Mouse (Mus musculus): ENCODE measurements around the gene Cnih1. TPM values are rescaled to one million over a fixed set of nuclear protein-coding genes. Genes with fewer than 3 reads are reported as not detected.
"Not testable (repeated sequence)": the region's sequence is repeated elsewhere in the genome, so short reads cannot be mapped to it uniquely, and the experiment has no call there.

The Cnih1 gene
- polyA plus RNA-seq, 1 experiment from 2014 or later = 90.7 TPM

DNA sequence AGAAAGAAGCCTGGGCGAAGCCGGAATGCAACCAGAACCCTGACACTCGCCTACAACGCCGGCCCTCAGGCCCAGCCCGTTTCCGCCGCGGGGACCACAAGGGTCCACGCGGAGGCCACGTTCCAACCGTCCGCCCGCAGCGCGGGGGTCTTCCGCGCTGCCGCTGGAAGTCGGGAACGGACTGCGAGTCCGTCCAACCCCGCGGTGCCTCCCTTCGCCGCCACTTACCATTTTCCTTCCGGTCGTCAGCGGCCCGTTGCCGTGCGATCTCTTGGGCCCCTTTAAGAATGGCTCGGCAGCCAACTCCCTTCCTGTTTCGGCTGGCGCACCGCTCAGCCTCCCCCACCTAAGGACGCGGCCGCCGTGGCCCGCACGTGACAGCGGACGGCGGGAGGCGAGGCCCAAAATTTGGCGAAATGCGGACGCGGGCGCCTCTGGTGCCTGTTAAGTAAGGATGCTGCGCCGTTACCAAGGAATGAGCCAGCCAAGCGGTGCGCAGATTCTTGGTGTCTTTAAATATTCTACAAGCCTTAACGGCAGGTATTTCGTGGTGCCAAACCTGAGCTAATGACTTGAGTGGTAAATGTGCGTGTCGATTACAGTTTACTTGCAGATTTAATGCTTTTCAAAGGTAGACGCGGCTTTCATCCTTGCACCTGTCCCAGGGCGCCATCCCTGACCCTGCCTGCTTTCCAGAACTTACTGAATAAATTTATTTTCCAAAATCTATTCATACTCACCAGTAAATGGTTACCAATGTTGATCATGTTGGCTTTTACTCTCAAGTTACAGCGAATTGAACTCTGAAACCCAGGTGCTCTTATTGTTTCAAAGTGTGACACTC lies 33.9 kb upstream of the Cnih1 start, which contains the start of gene Gmfb:
TSS of gene Gmfb (minus strand) at position 370 of the 844 bp plus-strand sequence.
- Histone ChIP-seq H3K27ac (ENCODE audit: low read depth) (peak within 1 kb of the TSS; percentile 96), H3K36me3 (replicated peaks; ENCODE audit: insufficient read depth, low read length) (peaks cover under 1% of the 10 kb centered on the region; the same call in 1 of the 2 replicates), H3K4me2 (ENCODE audit: low read depth, low read length) (peak within 1 kb of the TSS; percentile 68), H3K27me3 (ENCODE audit: insufficient read depth, low read length) (no peaks in the 10 kb centered on the region), H3K4me3 (ENCODE audit: low read depth, low read length) (peak within 1 kb of the TSS; percentile 77), H3K9me3 (ENCODE audit: low read length) (no peaks in the 10 kb centered on the region), H3K9ac (replicated peaks) (peak within 1 kb of the TSS; percentile 79), H3K4me1 (ENCODE audit: insufficient read depth) (peaks cover 14% of the 10 kb centered on the region)
- TF ChIP-seq EP300 (IDR thresholded peaks at IDR 0.05; ENCODE audit: low read depth) = peak; percentile 73
- TF ChIP-seq CTCF (IDR thresholded peaks at IDR 0.05; ENCODE audit: low read depth) = peak; percentile 44
- ATAC-seq (peak; percentile 95), DNase-seq (peak; percentile 95)
- 1% methylated on average over 64 of the region's 65 CpGs for WGBS (ENCODE audit: insufficient replicate concordance)

DNA sequence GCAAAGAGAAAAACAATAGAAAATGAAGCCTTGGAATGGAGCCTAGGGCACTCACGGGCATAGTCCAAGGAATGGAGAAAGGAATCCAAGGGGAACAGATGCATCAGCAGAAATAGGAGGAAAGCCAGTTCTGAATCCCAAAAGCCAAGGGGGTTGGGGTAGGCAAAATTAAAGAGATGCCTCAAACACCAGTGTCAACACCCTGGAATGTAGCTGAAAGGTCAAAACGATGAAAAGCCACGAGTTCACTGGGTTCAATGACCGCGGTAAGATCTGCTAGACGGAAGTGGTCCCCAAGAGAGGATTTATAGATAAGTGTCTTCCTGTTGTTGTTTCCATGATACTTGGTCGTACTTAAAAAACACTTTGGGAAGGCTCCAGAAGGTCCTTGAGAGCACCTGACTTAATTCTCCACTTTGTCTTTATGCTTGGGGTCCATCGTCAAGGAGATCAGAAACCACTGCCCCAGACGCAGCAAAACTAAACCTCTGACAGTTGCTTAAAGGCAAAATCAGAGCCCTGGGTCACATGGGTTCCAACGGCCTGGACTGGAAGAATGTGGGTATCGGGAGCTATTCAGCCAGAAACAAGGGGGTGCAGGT lies 33.2 kb upstream of the Cnih1 start:
- TF ChIP-seq EP300 (IDR thresholded peaks at IDR 0.05; ENCODE audit: low read depth) = 0 out of 2 replicates have a peak, but pooled peaks have one; percentile 9
- TF ChIP-seq CTCF (IDR thresholded peaks at IDR 0.05; ENCODE audit: low read depth) = no peak
- H3K9ac ChIP-seq (replicated peaks) = peak overlapping the region; percentile 79
- H3K4me2 ChIP-seq (ENCODE audit: low read depth, low read length) = peak overlapping the region; percentile 68
- peaks cover 15% of the 10 kb centered on the region for H3K4me1 ChIP-seq (ENCODE audit: insufficient read depth)
- DNase-seq (peak; percentile 45), ATAC-seq (peak; percentile 59)
- H3K27me3 ChIP-seq (ENCODE audit: insufficient read depth, low read length) = no peaks in the 10 kb centered on the region
- H3K27ac ChIP-seq (ENCODE audit: low read depth) = peak overlapping the region; percentile 96
- no peaks in the 10 kb centered on the region for H3K9me3 ChIP-seq (ENCODE audit: low read length)
- WGBS (ENCODE audit: insufficient replicate concordance) = under 1% methylated on average over 11 of the region's 11 CpGs
- H3K4me3 ChIP-seq (ENCODE audit: low read depth, low read length) = peak overlapping the region; percentile 77
- peaks cover 3% of the 10 kb centered on the region; the same call in 1 of the 2 replicates for H3K36me3 ChIP-seq (replicated peaks; ENCODE audit: insufficient read depth, low read length)

DNA sequence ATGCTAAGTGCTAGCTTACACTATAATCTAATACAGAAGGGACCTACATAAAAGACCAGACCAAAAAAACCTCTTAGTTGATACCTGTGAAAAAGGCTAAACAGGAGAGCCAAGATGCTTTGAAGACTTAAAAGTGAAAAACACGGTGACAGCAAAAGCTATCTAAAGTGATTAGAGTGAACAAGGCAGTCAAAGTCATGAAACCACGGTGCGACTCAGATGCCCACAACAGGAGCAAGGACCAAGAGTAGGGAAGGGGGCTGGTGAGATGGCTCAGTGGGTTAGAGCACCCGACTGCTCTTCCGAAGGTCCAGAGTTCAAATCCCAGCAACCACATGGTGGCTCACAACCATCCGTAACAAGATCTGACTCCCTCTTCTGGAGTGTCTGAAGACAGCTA lies 31.8 kb upstream of the Cnih1 start:
- H3K4me2 ChIP-seq (ENCODE audit: low read depth, low read length); H3K9me3 ChIP-seq (ENCODE audit: low read length); H3K4me3 ChIP-seq (ENCODE audit: low read depth, low read length); H3K9ac ChIP-seq (replicated peaks); DNase-seq; H3K27me3 ChIP-seq (ENCODE audit: insufficient read depth, low read length); H3K27ac ChIP-seq (ENCODE audit: low read depth); ATAC-seq: not testable (repeated sequence)
- peaks cover 19% of the 10 kb centered on the region for H3K4me1 ChIP-seq (ENCODE audit: insufficient read depth)
- WGBS (ENCODE audit: insufficient replicate concordance) = 86% methylated on average over 5 of the region's 6 CpGs
- peaks cover 13% of the 10 kb centered on the region for H3K36me3 ChIP-seq (replicated peaks; ENCODE audit: insufficient read depth, low read length)

DNA sequence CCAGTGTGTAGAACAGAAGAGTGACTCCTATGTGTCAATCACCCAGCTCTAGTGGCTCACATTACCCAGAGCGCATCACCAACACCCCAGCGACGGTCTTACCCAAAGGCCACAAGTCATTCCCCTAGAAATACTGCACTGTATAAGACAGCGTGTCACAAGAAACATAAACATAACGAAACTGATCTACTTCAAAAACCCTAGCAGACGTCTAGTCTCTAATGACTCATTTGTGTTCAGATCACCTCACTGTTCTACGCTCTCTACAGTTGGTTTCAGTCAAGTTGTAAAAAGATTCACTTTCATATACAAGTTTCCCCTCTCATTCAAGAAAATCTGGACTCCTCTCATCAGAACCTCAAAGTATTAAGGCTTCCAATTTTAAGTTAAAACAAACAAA lies 30.5 kb upstream of the Cnih1 start:
- Histone ChIP-seq H3K4me3 (ENCODE audit: low read depth, low read length) (no peak overlapping the region), H3K27me3 (ENCODE audit: insufficient read depth, low read length) (no peaks in the 10 kb centered on the region), H3K9me3 (ENCODE audit: low read length) (no peaks in the 10 kb centered on the region), H3K9ac (replicated peaks) (no peak overlapping the region), H3K27ac (ENCODE audit: low read depth) (no peak overlapping the region), H3K36me3 (replicated peaks; ENCODE audit: insufficient read depth, low read length) (peaks cover 22% of the 10 kb centered on the region), H3K4me1 (ENCODE audit: insufficient read depth) (peaks cover 19% of the 10 kb centered on the region), H3K4me2 (ENCODE audit: low read depth, low read length) (no peak overlapping the region)
- no peak for ATAC-seq
- no peak for TF ChIP-seq EP300 (IDR thresholded peaks at IDR 0.05; ENCODE audit: low read depth)
- no peak for TF ChIP-seq CTCF (IDR thresholded peaks at IDR 0.05; ENCODE audit: low read depth)
- WGBS (ENCODE audit: insufficient replicate concordance) = 91% methylated on average over 7 of the region's 7 CpGs
- DNase-seq = no peak

DNA sequence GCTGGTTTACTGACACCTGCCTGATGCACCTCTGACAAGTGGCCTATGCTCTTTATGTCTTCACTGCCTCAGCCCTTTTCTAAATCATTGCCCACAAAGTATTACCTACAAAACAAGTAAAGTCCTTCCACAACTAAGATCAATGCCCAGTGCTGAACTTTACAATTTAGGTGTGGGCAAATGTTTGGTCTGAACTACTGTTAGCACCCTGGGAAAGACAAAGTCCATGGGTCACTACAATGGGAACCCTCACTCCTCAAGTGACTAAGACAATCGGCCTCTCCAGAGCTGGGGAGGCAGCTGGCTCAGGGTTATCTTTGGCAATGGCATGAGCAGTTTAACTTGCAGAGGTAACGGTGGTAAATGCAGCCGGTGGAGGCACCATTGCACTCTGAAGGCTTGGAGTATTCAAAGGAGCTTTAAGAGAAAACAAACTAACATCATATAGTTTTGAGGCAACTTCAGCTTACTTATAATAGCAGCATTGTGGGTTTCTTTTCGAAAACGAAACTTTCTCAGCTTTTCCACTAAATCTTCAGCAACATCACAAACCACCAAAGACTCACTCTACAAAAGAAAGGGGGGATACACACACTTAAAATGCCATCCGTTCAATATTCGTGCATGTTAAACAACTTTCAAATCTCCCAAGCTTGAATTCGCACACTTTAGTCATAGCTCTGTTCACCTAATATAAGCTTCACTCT lies 28.9 kb upstream of the Cnih1 start:
- Histone ChIP-seq H3K9me3 (ENCODE audit: low read length) (no peaks in the 10 kb centered on the region), H3K4me3 (ENCODE audit: low read depth, low read length) (no peak overlapping the region), H3K4me2 (ENCODE audit: low read depth, low read length) (no peak overlapping the region), H3K36me3 (replicated peaks; ENCODE audit: insufficient read depth, low read length) (peaks cover 36% of the 10 kb centered on the region), H3K27ac (ENCODE audit: low read depth) (no peak overlapping the region), H3K27me3 (ENCODE audit: insufficient read depth, low read length) (no peaks in the 10 kb centered on the region), H3K4me1 (ENCODE audit: insufficient read depth) (peaks cover 16% of the 10 kb centered on the region), H3K9ac (replicated peaks) (no peak overlapping the region)
- ATAC-seq = peak; percentile 30; the same call in 1 of the 2 replicates
- no peak for DNase-seq
- TF ChIP-seq EP300 (IDR thresholded peaks at IDR 0.05; ENCODE audit: low read depth) (no peak), CTCF (IDR thresholded peaks at IDR 0.05; ENCODE audit: low read depth) (no peak)
- 78% methylated on average over 8 of the region's 8 CpGs for WGBS (ENCODE audit: insufficient replicate concordance)

DNA sequence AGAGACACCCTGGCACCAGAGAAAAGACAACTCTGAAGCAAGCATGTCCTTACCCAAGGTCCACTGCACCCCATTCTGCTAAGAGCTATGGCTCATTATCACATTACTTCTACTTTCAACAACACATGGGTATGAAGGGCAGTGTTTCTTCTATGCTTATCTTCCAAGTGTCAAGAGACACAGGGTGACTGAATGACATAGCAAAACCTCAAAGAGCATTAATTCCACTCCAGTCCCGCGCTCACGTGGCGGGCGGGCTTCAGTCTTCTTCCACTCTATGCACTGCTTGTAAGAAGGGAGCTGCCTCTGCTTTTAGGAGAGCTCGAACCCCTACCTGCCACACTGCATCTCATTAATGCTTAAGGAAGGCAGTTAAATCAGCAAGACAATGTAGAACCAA lies 27.4 kb upstream of the Cnih1 start:
- Histone ChIP-seq H3K36me3 (replicated peaks; ENCODE audit: insufficient read depth, low read length) (peaks cover 48% of the 10 kb centered on the region), H3K9ac (replicated peaks) (no peak overlapping the region), H3K4me3 (ENCODE audit: low read depth, low read length) (no peak overlapping the region), H3K27me3 (ENCODE audit: insufficient read depth, low read length) (no peaks in the 10 kb centered on the region), H3K9me3 (ENCODE audit: low read length) (no peaks in the 10 kb centered on the region), H3K4me2 (ENCODE audit: low read depth, low read length) (no peak overlapping the region), H3K4me1 (ENCODE audit: insufficient read depth) (peaks cover 13% of the 10 kb centered on the region), H3K27ac (ENCODE audit: low read depth) (no peak overlapping the region)
- TF ChIP-seq EP300 (IDR thresholded peaks at IDR 0.05; ENCODE audit: low read depth) (no peak), CTCF (IDR thresholded peaks at IDR 0.05; ENCODE audit: low read depth) (no peak)
- DNase-seq (no peak), ATAC-seq (peak; percentile 53; the same call in 1 of the 2 replicates)
- WGBS (ENCODE audit: insufficient replicate concordance) = 51% methylated on average over 6 of the region's 6 CpGs

Data from liver, postnatal 0 days (tissue).